Mouse (Mus musculus): ENCODE measurements at regions not wholly inside any gene's neighbourhood (a gene's known extent, or its start where the extent isn't known, plus 50 kb on each side); places are given as distances from the start of the nearest gene placed in this dataset.

GRCm38 (mm10) chr8:10712118-10712689, 296.1 kb downstream of the Irs2 start:
- TF ChIP-seq POLR2AphosphoS5 (IDR thresholded peaks at IDR 0.05; ENCODE audit: borderline replicate concordance, low read depth, low read length), result no peak
- TF ChIP-seq CTCF (IDR thresholded peaks at IDR 0.05 in 2 of 3, conservative IDR thresholded peaks at IDR 0.05 in 1 of 3; ENCODE audit: control insufficient read depth in 1 of 3, insufficient read depth in 1 of 3, low read depth in 2 of 3, low read length in 3 of 3, poor library complexity in 1 of 3, severe bottlenecking in 1 of 3), result no peak
- no peak for TF ChIP-seq JUND (IDR thresholded peaks at IDR 0.05; ENCODE audit: low read depth, low read length)
- no peak for TF ChIP-seq UBTF (IDR thresholded peaks at IDR 0.05; ENCODE audit: borderline replicate concordance, insufficient read depth, low read depth, low read length)
- no peak for TF ChIP-seq POLR2A (IDR thresholded peaks at IDR 0.05; ENCODE audit: control insufficient read depth in 1 of 2, insufficient read depth in 1 of 2, low read depth in 1 of 2, low read length in 2 of 2, poor library complexity in 1 of 2)
- TF ChIP-seq ZMIZ1 (IDR thresholded peaks at IDR 0.05; ENCODE audit: low read depth, low read length), result no peak
- no peak for TF ChIP-seq CHD2 (IDR thresholded peaks at IDR 0.05; ENCODE audit: low read length)
- no peak for TF ChIP-seq POLR2AphosphoS2 (IDR thresholded peaks at IDR 0.05; ENCODE audit: low read length)
- no peak for TF ChIP-seq SMC3 (IDR thresholded peaks at IDR 0.05; ENCODE audit: low read depth, low read length)
- TF ChIP-seq TBP (IDR thresholded peaks at IDR 0.05; ENCODE audit: low read depth, low read length), result no peak
- no peak for TF ChIP-seq NELFE (IDR thresholded peaks at IDR 0.05; ENCODE audit: low read depth, low read length)
- no peak for TF ChIP-seq ZNF384 (IDR thresholded peaks at IDR 0.05; ENCODE audit: low read depth, low read length)
- TF ChIP-seq MYB (IDR thresholded peaks at IDR 0.05; ENCODE audit: low read depth, low read length), result no peak
